Mouse (Mus musculus) liver, adult 10 weeks (tissue): ENCODE data around the gene Ormdl3. TPM values are rescaled to one million over a fixed set of nuclear protein-coding genes. Genes with fewer than 3 reads are reported as not detected.

ENCODE experiments used
- polyA plus RNA-seq: library from polyadenylated mRNA; stranded (reverse); fragments of 350-450 nt; fragmentation: Illumina TruSeq; extraction: RNeasy Lipid Tissue Mini Kit (QIAGEN cat#74804); gene quantifications from one replicate; pipeline ENCODE4 v1.2.3, GENCODE M21; 2014; ENCODE audit warnings: low read depth, low replicate concordance

Ormdl3 gene
- polyA plus RNA-seq, result 17.5 TPM

GRCm38 (mm10) chr11:98586892-98587563, at the start of gene Ormdl3:
Gene Ormdl3, minus strand, starts transcription at chr11:98587368.

DNA sequence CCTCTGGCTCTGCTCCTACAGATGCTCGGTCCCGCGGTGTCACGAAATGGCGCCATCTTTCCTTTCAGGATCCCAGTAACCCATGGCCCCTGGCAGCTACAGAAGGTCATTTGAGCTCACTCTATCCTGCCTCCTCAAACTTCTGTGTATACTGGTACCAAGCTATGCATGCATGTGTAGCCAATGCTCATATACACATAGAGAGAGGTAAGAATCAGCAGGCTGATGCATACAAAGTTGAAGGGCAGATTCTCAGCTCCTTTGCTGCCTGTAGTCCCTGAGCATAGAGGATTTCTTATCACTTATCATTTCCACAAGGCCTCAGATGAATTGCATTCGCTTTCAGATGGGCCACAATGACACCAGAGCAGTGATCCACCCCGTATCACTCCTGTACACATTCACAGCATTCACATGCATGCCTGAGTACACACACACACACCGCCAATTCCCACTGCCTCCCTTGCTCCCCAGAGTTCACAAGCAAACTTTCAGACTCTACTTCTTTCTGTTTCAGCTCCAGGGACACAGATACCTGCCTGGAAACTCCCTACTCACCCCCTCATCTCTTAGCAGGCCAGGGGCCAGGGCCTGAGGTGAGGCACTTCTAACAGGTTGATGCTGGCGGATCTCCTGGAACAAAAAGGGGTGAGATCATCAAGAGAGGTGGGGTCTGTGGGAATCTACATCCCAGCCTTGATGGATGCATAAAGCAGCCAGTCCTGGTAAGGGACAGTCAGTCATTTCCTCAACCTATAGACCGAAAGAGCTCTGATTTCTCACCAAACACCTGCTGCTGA, 38.6 kb upstream of the Ormdl3 start, which contains the start of the genes Gm12355 and Gsdma3:
TSS of gene Gm12355 (minus strand) at position 51 of the 800 bp plus-strand sequence.
TSS of gene Gsdma3 (plus strand) at position 750 of the 800 bp plus-strand sequence.

DNA sequence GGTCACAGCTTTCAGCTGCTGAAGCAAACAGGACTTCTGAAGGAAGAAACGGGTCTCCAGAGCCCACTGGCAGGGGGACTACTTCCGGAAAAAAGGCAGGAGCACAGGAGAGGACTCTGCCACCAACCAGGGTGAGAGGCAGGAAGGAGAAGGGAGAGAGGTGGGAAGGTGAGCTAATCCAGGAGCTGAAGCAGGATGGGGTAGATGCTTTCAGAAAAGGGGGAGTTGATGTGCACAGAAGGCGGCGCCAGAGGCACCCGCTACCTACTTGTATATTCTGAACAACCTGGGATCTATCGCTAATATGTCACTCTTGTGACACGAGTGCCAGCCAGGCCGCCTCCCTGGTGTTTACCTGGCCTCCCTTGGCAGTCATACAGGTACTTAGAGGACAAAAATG, 10.8 kb upstream of the Ormdl3 start, which contains the start of gene Lrrc3c:
TSS of gene Lrrc3c (plus strand) at position 301 of the 400 bp plus-strand sequence.

GRCm38 (mm10) chr11:98550975-98551828, 36.0 kb downstream of the Ormdl3 start, which contains the start of gene Zpbp2:
Gene Zpbp2, plus strand, starts transcription at chr11:98551097.

DNA sequence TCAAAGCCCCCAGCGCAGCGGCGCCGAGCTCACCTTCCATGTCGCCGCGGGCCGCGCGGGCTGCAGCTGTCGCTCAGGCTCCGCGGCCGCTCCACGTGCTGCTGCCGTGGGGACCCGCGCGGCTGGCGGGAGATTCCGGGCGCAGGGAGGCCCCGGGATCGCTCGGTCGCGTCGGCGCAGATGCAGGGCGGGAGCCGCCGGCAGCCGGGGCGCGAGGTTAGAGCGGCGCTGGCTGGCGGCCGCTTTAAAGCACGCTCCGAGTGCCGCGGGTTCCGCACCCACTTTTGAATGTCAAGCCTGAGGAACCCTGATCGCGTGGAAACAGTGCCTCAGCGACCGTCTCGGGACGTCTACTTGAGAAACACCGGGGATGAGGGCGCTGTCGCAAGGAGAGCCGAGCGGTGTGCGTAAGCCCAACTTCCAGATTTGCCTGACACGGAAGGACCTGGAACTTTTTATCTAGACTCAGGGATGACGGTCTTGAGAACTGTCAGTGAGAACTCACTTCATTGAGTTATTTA, 41.4 kb downstream of the Ormdl3 start, which contains the start of gene Ikzf3:
TSS of gene Ikzf3 (minus strand) at position 321 of the 521 bp plus-strand sequence.

Other genes with a start within 250 kb of the Ormdl3 start
- 1.4 TPM for gene Ppp1r1b, start 239.0 kb downstream of the Ormdl3 start, polyA plus RNA-seq
- 1.1 TPM for gene Stard3, start 229.0 kb downstream of the Ormdl3 start, polyA plus RNA-seq
- gene Tcap, start 203.6 kb downstream of the Ormdl3 start, polyA plus RNA-seq, result not detected
- not detected for gene Pnmt, start 200.9 kb downstream of the Ormdl3 start, polyA plus RNA-seq
- not detected for gene Pgap3, start 186.9 kb downstream of the Ormdl3 start, polyA plus RNA-seq
- not detected for gene Erbb2, start 174.9 kb downstream of the Ormdl3 start, polyA plus RNA-seq
- 63.1 TPM for gene Mien1, start 148.4 kb downstream of the Ormdl3 start, polyA plus RNA-seq
- 10.1 TPM for gene Grb7, start 141.0 kb downstream of the Ormdl3 start, polyA plus RNA-seq
- 0.37 TPM for gene Ikzf3, start 41.3 kb downstream of the Ormdl3 start, polyA plus RNA-seq
- gene Zpbp2, start 36.3 kb downstream of the Ormdl3 start, polyA plus RNA-seq, result 0.32 TPM
- gene Lrrc3c, start 10.9 kb upstream of the Ormdl3 start, polyA plus RNA-seq, result not detected
- not detected for gene Gm12355, start 38.3 kb upstream of the Ormdl3 start, polyA plus RNA-seq
- not detected for gene Gsdma3, start 39.0 kb upstream of the Ormdl3 start, polyA plus RNA-seq
- gene Gsdma2, start 59.4 kb upstream of the Ormdl3 start, polyA plus RNA-seq, result not detected
- not detected for gene Gsdma, start 77.0 kb upstream of the Ormdl3 start, polyA plus RNA-seq
- gene Psmd3, start 95.2 kb upstream of the Ormdl3 start, polyA plus RNA-seq, result 16.6 TPM
- gene Csf3, start 113.9 kb upstream of the Ormdl3 start, polyA plus RNA-seq, result not detected
- 2.0 TPM for gene Med24, start 142.1 kb upstream of the Ormdl3 start, polyA plus RNA-seq
- 1.7 TPM for gene Thra, start 153.3 kb upstream of the Ormdl3 start, polyA plus RNA-seq
- gene Nr1d1, start 188.0 kb upstream of the Ormdl3 start, polyA plus RNA-seq, result 8.0 TPM
- 35.5 TPM for gene Msl1, start 208.1 kb upstream of the Ormdl3 start, polyA plus RNA-seq
- 8.3 TPM for gene Casc3, start 217.5 kb upstream of the Ormdl3 start, polyA plus RNA-seq
- not detected for gene Rapgefl1, start 249.4 kb upstream of the Ormdl3 start, polyA plus RNA-seq